Mouse (Mus musculus): ENCODE data around the gene Tm9sf2.

DNA sequence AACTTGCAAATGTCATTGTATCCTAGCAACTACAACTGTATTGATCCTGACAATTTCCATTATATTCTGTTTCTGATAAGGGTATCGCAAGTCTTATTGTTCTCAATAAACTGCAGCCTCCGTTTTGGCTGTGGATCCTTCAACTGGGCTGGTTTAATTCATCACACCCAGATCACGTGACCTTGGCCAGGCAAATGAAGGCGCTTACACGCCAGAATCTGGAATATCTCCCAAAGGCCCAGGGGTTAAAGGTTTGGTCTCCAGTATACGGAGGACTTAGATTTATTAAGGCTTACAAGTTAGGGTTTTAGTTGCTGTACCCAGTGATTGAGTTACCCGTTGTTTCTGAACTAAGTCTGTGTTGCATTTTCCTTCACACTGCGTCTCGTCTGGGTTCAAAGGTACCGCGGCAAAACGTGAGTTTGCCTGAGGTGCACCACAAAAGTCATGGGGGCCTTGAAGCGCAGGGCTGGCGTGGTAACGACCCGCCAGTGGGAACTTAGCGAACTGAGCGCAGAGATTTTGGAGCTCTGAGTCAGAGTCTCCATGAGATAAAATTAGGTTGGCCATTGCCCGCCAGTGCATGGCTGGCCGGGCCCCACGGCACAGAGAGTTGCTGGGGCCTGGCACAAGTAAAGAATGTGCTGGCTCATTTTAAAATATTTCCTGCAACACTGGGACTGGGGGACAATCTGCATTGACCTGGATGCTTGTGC is 31.2 kb upstream of the Tm9sf2 start:
- no peak for TF ChIP-seq FLI1 (IDR thresholded peaks at IDR 0.05; ENCODE audit: low read length)
- TF ChIP-seq GATA1 (IDR thresholded peaks at IDR 0.05; ENCODE audit: borderline replicate concordance, low read length): no peak

Data from megakaryocyte, embryonic 14.5 days (primary cell).